Mouse (Mus musculus) retina, adult 2 months (tissue): ENCODE data around the gene Frmd4a.
"Not testable (repeated sequence)": the region's sequence is repeated elsewhere in the genome, so short reads cannot be mapped to it uniquely, and the experiment has no call there.

Experiments
- DNase-seq: peaks from one replicate; pipeline ENCODE4 v3.0.0-alpha.2; 2012; ENCODE audit warnings: low read depth, low spot score

The Frmd4a gene

GRCm38 (mm10) chr2:4335881-4336280, 318.4 kb downstream of the Frmd4a start:
- DNase-seq: no peak

GRCm38 (mm10) chr2:4338290-4338689, 320.8 kb downstream of the Frmd4a start:
- not testable (repeated sequence) for DNase-seq

- DNase-seq: no peak
Observed at GRCm38 (mm10) chr2:4339128-4339527, 321.6 kb downstream of the Frmd4a start.

- DNase-seq: no peak
Observed at GRCm38 (mm10) chr2:4339530-4340218, 322.2 kb downstream of the Frmd4a start.

GRCm38 (mm10) chr2:4340378-4340777, 322.9 kb downstream of the Frmd4a start:
- DNase-seq: no peak

- no peak for DNase-seq
Observed at GRCm38 (mm10) chr2:4341141-4341540, 323.6 kb downstream of the Frmd4a start.

- no peak for DNase-seq
Observed at GRCm38 (mm10) chr2:4342005-4342404, 324.5 kb downstream of the Frmd4a start.

- no peak for DNase-seq
Observed at GRCm38 (mm10) chr2:4344411-4344810, 326.9 kb downstream of the Frmd4a start.

GRCm38 (mm10) chr2:4346232-4346631, 328.7 kb downstream of the Frmd4a start:
- DNase-seq: no peak

GRCm38 (mm10) chr2:4346953-4347352, 329.4 kb downstream of the Frmd4a start:
- no peak for DNase-seq

- no peak for DNase-seq
Observed at GRCm38 (mm10) chr2:4347782-4348181, 330.3 kb downstream of the Frmd4a start.

- DNase-seq: no peak
Observed at GRCm38 (mm10) chr2:4348509-4348908, 331.0 kb downstream of the Frmd4a start.

GRCm38 (mm10) chr2:4356812-4357384, 339.4 kb downstream of the Frmd4a start:
- no peak for DNase-seq

- DNase-seq: no peak
Observed at GRCm38 (mm10) chr2:4361981-4362834, 344.7 kb downstream of the Frmd4a start.

- no peak for DNase-seq
Observed at GRCm38 (mm10) chr2:4364908-4365307, 347.4 kb downstream of the Frmd4a start.

GRCm38 (mm10) chr2:4368544-4368943, 351.0 kb downstream of the Frmd4a start:
- DNase-seq: no peak

- no peak for DNase-seq
Observed at GRCm38 (mm10) chr2:4370499-4370898, 353.0 kb downstream of the Frmd4a start.

GRCm38 (mm10) chr2:4371341-4371740, 353.8 kb downstream of the Frmd4a start:
- no peak for DNase-seq

- DNase-seq: no peak
Observed at GRCm38 (mm10) chr2:4378844-4379243, 361.3 kb downstream of the Frmd4a start.

GRCm38 (mm10) chr2:4380435-4380834, 362.9 kb downstream of the Frmd4a start:
- DNase-seq: no peak

GRCm38 (mm10) chr2:4380926-4381325, 363.4 kb downstream of the Frmd4a start:
- DNase-seq: no peak

GRCm38 (mm10) chr2:4386468-4386867, 369.0 kb downstream of the Frmd4a start:
- no peak for DNase-seq

- no peak for DNase-seq
Observed at GRCm38 (mm10) chr2:4389330-4389729, 371.8 kb downstream of the Frmd4a start.
